Mouse (Mus musculus): Measurements from ENCODE around the gene Cab39l.

DNA sequence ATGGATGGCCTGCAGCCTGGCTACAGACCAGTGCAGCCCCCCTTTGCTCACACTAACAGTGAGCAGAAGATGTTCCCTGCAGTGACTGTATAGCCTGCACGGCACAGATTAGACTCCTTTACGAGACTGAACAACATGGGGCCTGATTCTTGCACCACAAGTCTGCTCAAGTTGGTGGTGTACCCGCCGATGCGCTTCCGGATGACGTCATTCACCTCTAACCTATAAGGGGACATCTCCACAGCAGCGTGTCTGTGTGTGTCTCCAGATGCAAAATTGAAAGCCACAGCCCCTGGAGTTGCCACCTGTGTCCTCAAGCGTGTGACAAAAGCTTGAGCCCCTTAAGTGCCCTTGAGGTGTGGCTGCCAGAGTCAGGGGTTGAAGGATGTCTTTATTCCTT lies 189.3 kb downstream of the Cab39l start:
- TF ChIP-seq POLR2A (IDR thresholded peaks at IDR 0.05; ENCODE audit: low read depth, low read length): no peak
- no peak for TF ChIP-seq CTCF (IDR thresholded peaks at IDR 0.05; ENCODE audit: extremely low read depth, insufficient read depth, insufficient read length, insufficient replicate concordance)
